Mouse (Mus musculus): ENCODE results near the gene Hapln3.

Gene Hapln3

GRCm38 (mm10) chr7:79130843-79131444, at the start of gene Hapln3:
Hapln3 (minus strand) TSS chr7:79131018.
- no peak for DNase-seq (ENCODE audit: low read depth, low spot score)

- no peak for DNase-seq (ENCODE audit: low read depth, low spot score)
Measured at GRCm38 (mm10) chr7:79173800-79174199, 43.0 kb upstream of the Hapln3 start.

GRCm38 (mm10) chr7:79171782-79172181, 41.0 kb upstream of the Hapln3 start:
- no peak for DNase-seq (ENCODE audit: low read depth, low spot score)

GRCm38 (mm10) chr7:79167006-79167562, 36.3 kb upstream of the Hapln3 start:
- DNase-seq (ENCODE audit: low read depth, low spot score) = no peak

GRCm38 (mm10) chr7:79159406-79159805, 28.6 kb upstream of the Hapln3 start:
- DNase-seq (ENCODE audit: low read depth, low spot score) = no peak

GRCm38 (mm10) chr7:79149522-79149921, 18.7 kb upstream of the Hapln3 start:
- no peak for DNase-seq (ENCODE audit: low read depth, low spot score)

GRCm38 (mm10) chr7:79148711-79149266, 18.0 kb upstream of the Hapln3 start, which contains the start of gene Mfge8:
Mfge8 (minus strand) TSS chr7:79149060.
- DNase-seq (ENCODE audit: low read depth, low spot score) = peak; percentile 81

GRCm38 (mm10) chr7:79147931-79148653, 17.3 kb upstream of the Hapln3 start:
- DNase-seq (ENCODE audit: low read depth, low spot score) = no peak

- DNase-seq (ENCODE audit: low read depth, low spot score) = peak; percentile 83
Measured at GRCm38 (mm10) chr7:79147011-79147837, 16.4 kb upstream of the Hapln3 start.

- peak; percentile 54 for DNase-seq (ENCODE audit: low read depth, low spot score)
Measured at GRCm38 (mm10) chr7:79140897-79141296, 10.1 kb upstream of the Hapln3 start.

- DNase-seq (ENCODE audit: low read depth, low spot score) = no peak
Measured at GRCm38 (mm10) chr7:79139891-79140591, 9.2 kb upstream of the Hapln3 start.

- no peak for DNase-seq (ENCODE audit: low read depth, low spot score)
Measured at GRCm38 (mm10) chr7:79139328-79139824, 8.6 kb upstream of the Hapln3 start.

- DNase-seq (ENCODE audit: low read depth, low spot score) = no peak
Measured at GRCm38 (mm10) chr7:79133391-79133790, 2.6 kb upstream of the Hapln3 start.

GRCm38 (mm10) chr7:79130385-79130784, 433 bp downstream of the Hapln3 start:
- no peak for DNase-seq (ENCODE audit: low read depth, low spot score)

- DNase-seq (ENCODE audit: low read depth, low spot score) = no peak
Measured at GRCm38 (mm10) chr7:79129883-79130282, 935 bp downstream of the Hapln3 start.

GRCm38 (mm10) chr7:79123465-79123864, 7.4 kb downstream of the Hapln3 start:
- no peak for DNase-seq (ENCODE audit: low read depth, low spot score)

- no peak for DNase-seq (ENCODE audit: low read depth, low spot score)
Measured at GRCm38 (mm10) chr7:79113848-79114247, 17.0 kb downstream of the Hapln3 start.

- no peak for DNase-seq (ENCODE audit: low read depth, low spot score)
Measured at GRCm38 (mm10) chr7:79096492-79096891, 34.3 kb downstream of the Hapln3 start.

- DNase-seq (ENCODE audit: low read depth, low spot score) = no peak
Measured at GRCm38 (mm10) chr7:79089111-79089510, 41.7 kb downstream of the Hapln3 start.

GRCm38 (mm10) chr7:79080572-79081399, 50.0 kb downstream of the Hapln3 start:
- DNase-seq (ENCODE audit: low read depth, low spot score) = peak; percentile 3

Measured in skeletal muscle tissue, adult 2 months (tissue).